Mouse (Mus musculus): ENCODE data around the gene Bhlhb9.
"Not testable (repeated sequence)": the region's sequence is repeated elsewhere in the genome, so short reads cannot be mapped to it uniquely, and the experiment has no call there.

Gene Bhlhb9

GRCm38 (mm10) chrX:135797212-135797644 is at the start of gene Bhlhb9:
Bhlhb9 (plus strand) TSS chrX:135797594.
- DNase-seq (ENCODE audit: low spot score in 2 of 2): peak; percentile 28 to 46

DNA sequence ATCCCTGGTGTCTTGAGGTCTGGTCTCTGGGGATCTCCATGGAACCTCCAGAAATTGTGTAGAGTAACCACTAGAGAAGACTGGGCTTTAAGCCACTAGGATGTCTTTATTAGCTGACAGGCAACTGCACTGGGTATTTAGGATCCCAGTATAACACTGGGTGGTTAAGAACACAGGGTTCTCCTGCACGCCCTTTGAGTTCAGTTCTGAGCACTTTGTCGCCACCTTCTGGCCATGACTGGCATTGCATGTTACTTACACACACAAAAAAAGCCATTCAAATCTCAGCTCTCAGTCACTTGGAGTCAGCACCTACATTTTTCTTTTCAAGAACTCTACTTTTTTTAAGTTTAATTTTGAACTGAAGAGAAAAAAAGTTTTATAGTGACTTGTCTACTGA is 44.6 kb upstream of the Bhlhb9 start:
- peak; percentile 51 to 62 for DNase-seq (ENCODE audit: low spot score in 2 of 2)

DNA sequence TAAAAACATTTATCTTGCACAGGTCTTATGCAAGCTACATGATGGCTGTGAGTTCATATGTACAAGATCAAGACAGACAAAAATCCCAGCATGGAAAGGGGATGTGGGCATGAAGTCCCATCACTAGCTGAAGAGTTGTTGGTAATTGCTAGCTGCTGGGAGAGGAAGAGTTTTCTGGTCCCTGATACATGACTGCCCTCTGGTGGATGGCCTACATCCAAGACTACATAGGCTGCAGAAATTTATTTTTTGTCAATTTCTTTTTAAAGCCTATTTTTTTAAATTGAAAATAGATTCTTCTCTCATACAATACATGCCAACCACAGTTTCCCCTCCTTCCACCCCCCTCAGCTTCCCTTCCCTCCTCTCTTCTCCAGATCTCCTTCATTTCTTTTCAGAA is 35.7 kb upstream of the Bhlhb9 start:
- DNase-seq (ENCODE audit: low spot score in 2 of 2): peak in 1 of 2 experiments; percentile 1

DNA sequence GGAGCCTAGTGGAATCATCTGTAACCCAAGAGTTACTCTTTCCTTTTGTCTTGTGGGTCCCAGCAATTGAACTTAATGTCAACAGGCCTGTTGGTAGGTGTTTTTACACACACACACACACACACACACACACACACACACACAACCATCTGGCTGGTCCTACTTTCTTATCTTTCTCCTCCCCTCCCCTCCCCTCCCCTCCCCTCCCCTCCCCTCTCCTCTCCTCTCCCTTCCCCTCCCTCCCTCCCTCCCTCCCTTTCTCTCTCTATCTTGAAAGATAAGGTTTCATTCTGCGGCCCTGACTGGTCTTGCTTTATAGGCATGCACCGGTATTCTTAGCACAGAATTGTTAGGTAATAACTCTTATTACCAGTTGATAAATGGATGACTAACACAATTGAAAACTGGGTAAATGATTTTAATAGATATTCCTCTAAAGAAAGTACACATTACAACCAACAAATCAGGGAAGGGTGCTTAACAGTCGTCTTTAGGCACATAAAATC is 29.3 kb upstream of the Bhlhb9 start:
- no peak for DNase-seq (ENCODE audit: low spot score in 2 of 2)

DNA sequence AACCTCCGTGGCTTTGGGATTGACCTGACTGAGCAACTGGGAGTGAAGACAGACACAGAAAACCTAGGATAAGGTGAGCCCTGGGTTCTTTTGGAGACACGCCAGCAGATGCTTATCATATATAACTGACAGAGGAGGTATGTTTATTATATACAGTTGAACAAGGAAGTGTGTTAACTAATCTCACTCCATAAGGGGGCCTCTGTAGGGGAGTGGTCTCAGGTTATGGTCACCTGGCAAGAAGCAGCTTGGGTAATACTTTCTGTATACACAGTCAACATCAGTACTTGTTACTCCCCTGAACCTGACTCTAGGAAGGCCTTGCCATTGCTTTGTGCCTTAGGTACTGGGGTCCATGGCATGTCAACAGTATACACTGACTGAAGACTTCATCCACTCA is 28.8 kb upstream of the Bhlhb9 start:
- no peak for DNase-seq (ENCODE audit: low spot score in 2 of 2)

DNA sequence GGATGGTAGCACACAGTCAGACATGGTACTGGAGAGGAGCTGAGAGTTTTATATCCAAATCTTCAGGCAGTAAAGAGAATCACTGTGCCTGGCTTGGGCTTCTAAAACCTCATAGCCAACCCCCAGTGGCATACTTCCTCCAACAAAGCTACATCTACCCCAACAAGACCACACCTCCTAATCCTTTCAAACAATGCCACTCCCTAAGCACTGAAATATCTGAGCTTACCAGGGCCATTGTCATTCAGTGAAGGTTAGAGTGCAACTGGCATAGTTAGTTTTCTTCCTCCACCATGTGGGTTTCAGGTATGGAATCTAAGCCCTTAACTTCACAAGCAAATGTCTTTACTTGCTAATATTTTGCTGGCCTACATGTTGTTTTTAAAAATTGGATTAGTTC is 5.9 kb upstream of the Bhlhb9 start:
- no peak for DNase-seq (ENCODE audit: low spot score in 2 of 2)

DNA sequence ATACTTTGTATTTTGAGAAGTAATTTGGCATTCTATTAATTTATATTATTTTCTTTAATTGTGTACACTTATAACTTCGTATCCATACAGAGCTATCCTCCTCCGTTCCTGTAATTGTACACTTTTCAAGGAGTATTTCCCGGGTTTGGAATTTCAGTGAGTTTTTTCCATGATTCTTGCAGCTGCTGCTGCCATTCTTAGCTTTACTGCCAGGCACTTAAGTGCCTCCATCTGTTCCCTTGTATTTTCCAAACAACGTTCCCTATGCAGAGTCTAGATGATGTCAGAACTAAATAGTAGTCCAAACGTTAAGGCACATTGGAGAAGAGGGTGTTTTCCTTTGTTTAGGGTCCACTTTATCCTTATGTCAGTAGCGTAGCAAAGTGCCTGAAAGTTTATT is 5.1 kb upstream of the Bhlhb9 start:
- no peak for DNase-seq (ENCODE audit: low spot score in 2 of 2)

DNA sequence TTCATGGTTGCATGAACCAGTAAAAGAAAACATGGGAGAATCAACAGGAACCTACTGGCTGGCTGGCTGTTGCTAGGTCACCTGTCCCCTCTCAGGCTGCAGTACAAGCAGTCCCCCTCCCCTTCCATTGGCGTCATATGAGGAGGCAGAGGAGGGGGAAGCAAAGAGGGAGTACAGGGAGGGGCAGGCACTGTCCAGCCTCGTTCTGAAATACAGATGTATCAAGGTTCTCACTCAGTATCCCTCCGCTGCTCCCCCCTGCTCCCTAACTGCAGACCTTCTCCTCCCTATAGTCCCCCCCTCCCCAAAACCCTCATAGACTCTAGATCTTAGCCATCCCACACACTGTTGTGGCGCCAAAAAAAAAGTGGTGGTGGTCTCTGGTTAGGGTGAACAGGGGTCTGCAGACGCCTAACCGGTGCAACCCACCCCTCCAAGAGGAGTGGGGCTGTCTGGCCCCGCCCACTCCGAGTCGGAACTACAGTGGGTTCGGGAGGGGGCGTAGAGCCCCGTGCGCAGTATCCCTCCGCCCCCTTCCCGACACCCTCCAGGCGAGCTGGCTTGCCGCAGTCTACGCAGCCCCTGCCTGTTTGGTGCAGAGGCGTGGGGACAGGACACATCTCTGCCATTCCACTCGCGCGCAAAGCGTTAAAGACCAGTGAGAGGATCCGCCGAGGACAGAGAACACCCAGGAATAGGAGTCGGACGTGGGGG is 1.6 kb upstream of the Bhlhb9 start:
- DNase-seq (ENCODE audit: low spot score in 2 of 2): peak in 1 of 2 experiments; percentile 13

DNA sequence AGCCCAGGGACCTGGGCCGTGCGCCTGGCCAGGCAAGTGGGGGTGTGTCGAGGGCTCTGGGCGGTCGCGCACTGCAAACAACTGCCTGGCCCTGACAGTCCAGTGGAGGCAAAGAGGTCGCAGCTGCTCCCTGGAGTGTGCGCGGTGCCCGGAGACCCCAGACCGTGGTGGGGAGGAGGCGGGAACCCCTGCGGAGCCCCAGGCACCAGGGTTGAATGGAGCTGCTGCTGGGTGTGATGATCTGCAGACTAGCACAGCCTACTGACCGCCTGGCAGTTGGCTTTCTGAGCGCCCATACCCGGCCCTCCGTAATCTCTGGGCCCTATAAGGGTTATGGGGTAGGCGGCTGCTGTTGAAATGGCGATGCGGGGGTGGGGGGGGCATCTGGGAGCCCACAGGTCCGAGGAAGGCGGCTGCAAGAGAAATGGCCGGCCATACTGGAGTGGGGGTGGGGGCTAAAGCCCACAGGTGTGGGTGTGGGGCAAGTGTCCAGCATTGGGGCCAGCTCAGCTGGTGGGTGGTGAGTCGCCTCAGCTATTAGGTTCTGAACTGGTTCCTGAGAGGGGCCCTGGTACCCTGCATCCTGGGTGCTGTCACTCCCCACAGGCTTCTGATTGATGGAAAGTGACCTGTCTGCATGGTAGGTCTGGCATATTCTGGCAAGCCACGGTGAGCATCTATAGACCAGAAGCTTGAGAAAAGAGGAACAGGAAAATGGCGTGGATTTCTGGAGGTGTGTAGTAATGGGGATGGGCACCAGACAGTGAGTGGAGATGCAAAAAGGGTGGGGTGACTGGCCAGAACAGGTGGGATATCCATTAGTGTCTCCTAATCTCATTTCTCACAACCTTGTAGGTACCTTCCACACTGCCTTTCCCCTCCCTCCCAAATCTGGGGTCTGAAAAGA is 836 bp upstream of the Bhlhb9 start:
- DNase-seq (ENCODE audit: low spot score in 2 of 2): not testable (repeated sequence)

- DNase-seq (ENCODE audit: low spot score in 2 of 2): no peak
Observed at GRCm38 (mm10) chrX:135804149-135804548, 6.8 kb downstream of the Bhlhb9 start.

DNA sequence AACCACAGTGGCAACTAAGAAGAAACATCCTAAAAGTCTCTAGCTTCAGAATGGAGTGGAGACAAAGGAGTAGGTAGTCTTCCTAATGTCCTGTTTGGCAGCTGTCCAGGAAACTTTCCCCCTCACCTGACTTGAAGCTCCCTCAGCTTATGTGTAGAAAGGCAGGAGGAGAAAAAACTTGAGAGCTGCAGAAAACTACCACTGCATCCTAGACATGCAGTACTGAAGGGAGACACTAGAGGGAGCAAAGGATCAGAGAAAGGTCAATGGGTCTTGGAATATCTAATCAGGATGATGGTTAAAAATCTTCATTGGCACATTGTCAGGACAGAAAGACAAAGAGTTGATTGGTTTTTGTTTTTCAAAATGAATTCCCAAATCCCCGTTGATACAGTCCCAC is 8.4 kb downstream of the Bhlhb9 start:
- DNase-seq (ENCODE audit: low spot score in 2 of 2): peak in 1 of 2 experiments; percentile 5

DNA sequence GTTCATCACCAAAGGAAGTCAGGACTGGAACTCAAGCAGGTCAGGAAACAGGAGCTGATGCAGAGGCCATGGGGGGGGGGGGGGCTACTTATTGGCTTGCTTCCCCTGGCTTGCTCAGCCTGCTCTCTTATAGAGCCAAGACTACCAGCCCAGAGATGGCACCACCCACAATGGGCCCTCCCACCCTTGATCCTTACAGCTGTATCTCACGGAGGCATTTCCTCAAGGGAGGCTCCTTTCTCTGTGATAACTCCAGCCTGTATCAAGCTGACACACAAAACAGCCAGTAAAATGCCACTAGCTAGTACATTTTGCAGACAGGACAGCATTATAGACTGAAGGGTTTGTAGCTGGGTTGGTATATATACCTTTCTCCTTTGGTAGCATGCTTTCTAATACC is 38.5 kb downstream of the Bhlhb9 start:
- DNase-seq (ENCODE audit: low spot score in 2 of 2): not testable (repeated sequence)

DNA sequence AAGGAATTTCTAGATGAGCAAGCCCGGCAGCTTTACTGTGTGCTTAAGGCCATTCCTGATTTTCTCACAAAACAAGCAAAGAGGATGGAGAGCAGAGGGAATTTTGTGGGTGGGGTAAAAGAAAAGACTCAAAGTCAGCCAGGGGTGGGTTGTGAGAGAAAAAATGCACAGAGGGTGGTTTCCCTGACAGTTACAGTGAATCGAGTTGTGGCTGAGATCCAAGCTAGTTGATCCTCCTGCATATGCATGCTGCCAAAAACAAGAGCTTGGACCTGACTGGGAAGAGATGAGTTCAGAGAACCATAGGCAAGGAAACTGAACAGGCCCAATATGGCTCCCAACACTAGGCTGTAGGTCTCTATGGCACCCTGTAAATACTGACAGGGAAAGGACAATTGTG is 40.5 kb downstream of the Bhlhb9 start:
- DNase-seq (ENCODE audit: low spot score in 2 of 2): no peak

- not testable (repeated sequence) for DNase-seq (ENCODE audit: low spot score in 2 of 2)
Observed at GRCm38 (mm10) chrX:135838521-135839360, 41.3 kb downstream of the Bhlhb9 start, which contains the start of gene Gprasp2. Gprasp2 (plus strand) TSS chrX:135839034.

DNA sequence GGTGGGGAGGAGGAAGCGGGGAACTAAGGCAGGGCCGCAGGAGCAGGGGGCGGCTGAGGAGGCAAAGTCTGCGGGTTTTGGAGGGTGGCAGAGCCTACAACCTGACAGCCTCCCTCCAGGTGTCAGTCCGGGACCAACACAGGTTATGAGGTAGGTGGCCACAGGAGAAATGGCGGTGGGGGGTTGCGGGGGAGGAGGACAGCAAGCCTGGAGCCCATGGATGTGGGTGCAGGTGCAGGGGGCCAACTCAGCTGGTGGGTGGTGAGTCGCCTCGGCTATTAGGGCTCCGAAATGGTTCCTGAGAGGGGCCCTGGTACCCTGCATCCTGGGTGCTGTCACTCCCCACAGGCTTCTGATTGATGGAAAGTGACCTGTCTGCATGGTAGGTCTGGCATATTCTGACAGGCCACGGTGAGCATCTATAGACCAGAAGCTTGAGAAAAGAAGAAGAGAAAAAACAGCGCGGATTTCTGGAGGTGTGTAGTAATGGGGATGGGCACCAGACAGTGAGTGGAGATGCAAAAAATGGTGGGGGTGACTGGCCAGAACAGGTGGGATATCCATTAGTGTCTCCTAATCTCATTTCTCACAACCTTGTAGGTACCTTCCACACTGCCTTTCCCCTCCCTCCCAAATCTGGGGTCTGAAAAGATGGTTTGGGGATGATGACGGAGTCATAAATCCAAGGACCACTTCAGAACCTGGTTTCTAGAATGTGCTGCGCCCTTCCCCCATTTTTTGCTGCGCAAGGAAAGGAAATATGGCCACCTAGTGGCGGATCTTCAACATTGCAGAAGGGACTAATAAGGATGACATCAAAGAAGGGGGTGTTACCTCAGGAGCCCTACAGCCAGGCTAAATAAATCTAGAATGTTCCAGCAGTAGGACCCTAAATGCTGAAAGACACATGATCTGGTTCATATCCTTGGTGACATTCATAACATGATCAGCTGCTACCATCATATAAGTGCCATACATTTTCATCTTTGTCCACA is 42.3 kb downstream of the Bhlhb9 start:
- DNase-seq (ENCODE audit: low spot score in 2 of 2): peak; percentile 10 to 25

DNA sequence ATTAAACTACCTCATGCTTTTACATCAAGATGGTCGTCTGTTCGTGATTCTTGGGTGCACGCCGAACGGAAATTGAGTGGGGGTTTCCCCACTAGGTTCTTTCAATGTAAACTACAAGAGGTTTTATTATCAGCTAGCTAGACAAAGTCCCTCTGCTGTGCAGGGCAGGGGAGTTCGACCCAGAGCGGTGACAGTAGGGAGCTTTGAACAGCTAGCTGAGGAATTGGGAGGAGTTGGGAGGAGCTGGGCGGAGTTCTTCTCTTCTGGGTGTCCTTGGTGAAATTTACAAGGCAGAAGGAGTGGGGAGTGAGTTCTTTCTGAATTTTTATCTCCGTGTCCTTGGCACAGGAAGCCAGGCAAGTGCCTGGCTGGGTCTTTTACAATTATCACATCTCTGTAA is 69.4 kb downstream of the Bhlhb9 start:
- DNase-seq (ENCODE audit: low spot score in 2 of 2): not testable (repeated sequence)

DNA sequence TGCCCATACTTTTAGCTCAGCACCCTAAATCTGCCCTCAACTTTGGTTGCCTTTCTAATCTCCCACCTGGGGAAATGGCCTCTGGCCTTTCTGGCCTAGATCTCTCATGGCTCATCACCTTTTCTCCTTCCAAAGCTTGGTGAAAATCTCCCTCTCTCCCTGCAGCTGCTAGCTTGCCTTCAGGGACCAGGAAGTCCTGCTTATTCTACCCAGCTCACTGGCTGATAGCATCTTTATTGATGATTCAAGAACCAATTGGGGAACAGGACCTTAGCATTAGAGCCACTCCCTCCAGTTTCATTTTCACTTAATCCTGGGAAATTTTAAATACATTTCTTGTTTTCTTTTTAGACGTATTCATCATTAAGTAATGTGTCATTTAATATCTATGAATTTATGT is 79.3 kb downstream of the Bhlhb9 start:
- DNase-seq (ENCODE audit: low spot score in 2 of 2): no peak

GRCm38 (mm10) chrX:135879626-135880025 is 82.2 kb downstream of the Bhlhb9 start:
- DNase-seq (ENCODE audit: low spot score in 2 of 2): no peak

DNA sequence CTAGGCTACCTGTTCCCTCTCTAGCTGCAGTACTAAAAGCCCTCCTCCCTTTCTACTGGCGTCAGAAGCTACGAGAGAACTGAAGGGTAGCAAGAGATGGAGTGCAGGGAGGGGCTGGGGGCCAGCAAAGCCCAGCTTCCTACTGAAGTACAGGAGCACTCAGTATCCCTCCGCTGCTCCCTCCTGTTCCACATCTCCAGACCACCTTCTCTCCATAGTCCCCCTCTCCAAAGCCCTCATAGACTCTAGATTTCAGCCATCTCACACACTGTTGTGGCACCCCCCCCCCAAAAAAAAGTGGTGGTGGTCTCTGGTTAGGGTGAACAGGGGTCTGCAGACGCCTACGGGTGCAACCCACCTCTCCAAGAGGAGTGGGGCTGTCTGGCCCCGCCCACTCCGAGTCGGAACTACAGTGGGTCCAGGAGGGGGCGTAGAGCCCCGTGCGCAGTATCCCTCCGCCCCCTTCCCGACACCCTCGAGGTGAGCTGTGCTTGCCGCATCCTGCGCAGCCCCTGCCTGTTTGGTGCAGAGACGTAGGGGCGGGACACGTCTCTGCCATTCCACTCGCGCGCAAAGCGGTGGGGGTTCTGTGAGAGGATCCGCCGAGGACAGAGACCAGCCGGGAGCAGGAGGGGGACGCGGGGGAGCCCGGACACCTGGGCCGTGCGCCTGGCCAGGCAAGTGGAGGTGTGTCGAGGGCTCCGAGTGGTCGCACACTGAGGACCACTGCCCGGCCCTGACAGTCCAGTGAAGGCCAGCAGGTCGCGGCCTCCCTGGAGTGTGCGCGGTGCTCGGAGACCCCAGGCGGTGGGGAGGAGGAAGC is 88.2 kb downstream of the Bhlhb9 start:
- peak; percentile 47 to 59 for DNase-seq (ENCODE audit: low spot score in 2 of 2)

- DNase-seq (ENCODE audit: low spot score in 2 of 2): peak in 1 of 2 experiments; percentile 3
Observed at GRCm38 (mm10) chrX:135886234-135886585, 88.8 kb downstream of the Bhlhb9 start.
